16 mouse cellular contexts compared by ENCODE assay signal in the genomic region with DNA sequence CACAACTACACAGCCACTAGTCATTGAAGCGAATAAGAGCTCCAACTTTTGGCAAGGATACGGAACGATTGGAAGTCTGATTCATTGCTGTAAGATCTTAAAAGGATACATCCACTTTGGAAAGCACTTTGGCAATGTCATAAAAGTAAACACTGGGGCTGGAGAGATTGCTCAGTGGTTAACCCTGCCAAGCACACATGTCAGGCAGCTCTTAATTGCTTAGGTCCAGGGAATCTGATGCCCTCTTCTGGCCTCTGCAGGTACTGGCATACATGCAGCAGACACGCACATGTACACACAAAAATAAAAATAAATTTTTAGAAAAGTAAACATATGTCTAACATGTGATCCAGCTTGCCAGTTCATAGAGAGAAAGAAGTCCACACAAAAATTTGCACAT.
DNase-seq lines count a peak whose midpoint lies in the region; ATAC-seq and TF ChIP-seq lines count a peak whose summit lies in the region.
"Had no signal": no experiment of that assay in that cellular context is flagged by ENCODE, and none has a peak within 500 bp of the region (broad histone marks: within the 10 kb centered on the region; RNA-seq: fewer than 3 reads in every experiment).

No protein-coding gene starts in this region.

- H3K4me2 ChIP-seq in forebrain, postnatal 0 days (ENCODE audit: low read depth): no peak overlapping the region
- H3K4me2 ChIP-seq in forebrain, embryonic 15.5 days (replicated peaks): no peak overlapping the region
- H3K4me2 ChIP-seq: heart, embryonic 15.5 days had no signal

- H3K36me3 ChIP-seq in forebrain, postnatal 0 days (ENCODE audit: insufficient read depth): no peaks in the 10 kb centered on the region
- no peaks in the 10 kb centered on the region for H3K36me3 ChIP-seq in forebrain, embryonic 15.5 days
- H3K36me3 ChIP-seq: embryonic facial prominence, embryonic 10.5 days; heart, embryonic 15.5 days; hindbrain, embryonic 10.5 days had no signal

- H3K27ac ChIP-seq in forebrain, postnatal 0 days (ENCODE audit: low read depth, low read length): no peak overlapping the region
- H3K27ac ChIP-seq in forebrain, embryonic 15.5 days (replicated peaks): no peak overlapping the region
- no peak overlapping the region for H3K27ac ChIP-seq in left cerebral cortex, adult 2 months
- H3K27ac ChIP-seq: embryonic facial prominence, embryonic 10.5 days; heart, embryonic 15.5 days; hindbrain, embryonic 10.5 days had no signal

- DNase-seq in forebrain, postnatal 0 days: no peak
- no peak for DNase-seq in left cerebral cortex, adult 2 months (ENCODE audit: extremely low spot score in 1 of 2, low spot score in 2 of 2)
- DNase-seq in left cerebral cortex, postnatal 14 days (ENCODE audit: low spot score in 2 of 2): no peak
- DNase-seq in A20 (ENCODE audit: low read depth, low spot score) (peak; percentile 19), R1 (ENCODE audit: low read depth, low spot score) (peak; percentile 18)
- no peak for DNase-seq in layer of hippocampus, adult 11-12 months (ENCODE audit: low spot score)
- no peak for DNase-seq in thymus, postnatal 10 days (ENCODE audit: low spot score in 2 of 2)
- DNase-seq: adrenal gland, adult 8-10 months; cerebellum, adult 9-10 months; kidney, adult 11 months; midbrain, embryonic 14.5 days had no signal

- no peaks in the 10 kb centered on the region for H3K4me1 ChIP-seq in forebrain, postnatal 0 days (ENCODE audit: insufficient read depth)
- no peaks in the 10 kb centered on the region for H3K4me1 ChIP-seq in forebrain, embryonic 15.5 days
- H3K4me1 ChIP-seq: embryonic facial prominence, embryonic 10.5 days; heart, embryonic 15.5 days; hindbrain, embryonic 10.5 days had no signal

- H3K9me3 ChIP-seq in forebrain, postnatal 0 days (ENCODE audit: low read length): no peaks in the 10 kb centered on the region
- H3K9me3 ChIP-seq in forebrain, embryonic 15.5 days: no peaks in the 10 kb centered on the region
- H3K9me3 ChIP-seq: embryonic facial prominence, embryonic 10.5 days; heart, embryonic 15.5 days; hindbrain, embryonic 10.5 days had no signal

- intact Hi-C loops in left cerebral cortex, adult 2 months (cut with DNase I): no loop called here
- intact Hi-C loops in left cerebral cortex, postnatal 14 days (cut with DNase I): no loop called here

- 80% methylated on average over 4 of the region's 4 CpGs for WGBS in forebrain, postnatal 0 days
- WGBS in forebrain, embryonic 15.5 days: 75% methylated on average over 4 of the region's 4 CpGs

- no peak for ATAC-seq in forebrain, postnatal 0 days
- no peak for ATAC-seq in forebrain, embryonic 15.5 days (replicated peaks)

- H3K9ac ChIP-seq in forebrain, postnatal 0 days: no peak overlapping the region
- H3K9ac ChIP-seq in forebrain, embryonic 15.5 days (replicated peaks): no peak overlapping the region
- H3K9ac ChIP-seq: heart, embryonic 15.5 days had no signal

- no peaks in the 10 kb centered on the region for H3K27me3 ChIP-seq in forebrain, postnatal 0 days (ENCODE audit: insufficient read depth, low read length)
- no peaks in the 10 kb centered on the region for H3K27me3 ChIP-seq in forebrain, embryonic 15.5 days
- H3K27me3 ChIP-seq: heart, embryonic 15.5 days had no signal

- no peak overlapping the region for H3K4me3 ChIP-seq in forebrain, postnatal 0 days (ENCODE audit: low read depth, low read length)
- no peak overlapping the region for H3K4me3 ChIP-seq in forebrain, embryonic 15.5 days
- H3K4me3 ChIP-seq in left cerebral cortex, adult 2 months: no peak overlapping the region
- H3K4me3 ChIP-seq: embryonic facial prominence, embryonic 10.5 days; erythroblast, embryonic 14.5 days; heart, embryonic 15.5 days; hindbrain, embryonic 10.5 days had no signal

- TF ChIP-seq CTCF in forebrain, postnatal 0 days (IDR thresholded peaks at IDR 0.05; ENCODE audit: low read depth): peak; percentile 23; the same call in 1 of the 2 replicates
- TF ChIP-seq CTCF in left cerebral cortex, adult 2 months (IDR thresholded peaks at IDR 0.05): peak; percentile 27

Comparison
In these comparisons a context has a peak if more than half of its experiments do, and no peak if none do; other contexts are left out.
1. DNase-seq: peak in A20 (single experiment) and R1 (single experiment); none in forebrain, postnatal 0 days (single experiment), left cerebral cortex, adult 2 months (0 of 2), left cerebral cortex, postnatal 14 days (0 of 2), layer of hippocampus, adult 11-12 months (single experiment) and thymus, postnatal 10 days (0 of 2).